Mouse (Mus musculus): ENCODE results near the gene Cntfr. TPM values are rescaled to one million over a fixed set of nuclear protein-coding genes. Genes with fewer than 3 reads are reported as not detected.

Cntfr gene
- total RNA-seq, 1 experiment: 17.0 TPM

GRCm38 (mm10) chr4:41662723-41663122 is 34.2 kb downstream of the Cntfr start:
- H3K36me3 ChIP-seq (ENCODE audit: control insufficient read depth, insufficient read depth, low read length, poor library complexity, severe bottlenecking): no peaks in the 10 kb centered on the region; the same call in none of the 2 replicates
- no peaks in the 10 kb centered on the region for H3K9me3 ChIP-seq (ENCODE audit: control insufficient read depth, insufficient read depth, low read depth, low read length)
- no peak overlapping the region for H3K9ac ChIP-seq (ENCODE audit: insufficient read depth, low read depth, low read length, poor library complexity, severe bottlenecking)
- DNase-seq (ENCODE audit: low read depth, low spot score): no peak
- H3K4me3 ChIP-seq (ENCODE audit: insufficient read depth in 1 of 2, low read depth in 1 of 2, low read length in 2 of 2, poor library complexity in 1 of 2, severe bottlenecking in 1 of 2): no peak overlapping the region
- peaks cover 5 to 46% of the 10 kb centered on the region in 2 experiments; a peak in 3 of 4 replicates for H3K4me1 ChIP-seq (ENCODE audit: control insufficient read depth in 2 of 2, insufficient read depth in 2 of 2, low read length in 2 of 2, poor library complexity in 1 of 2)
- in situ Hi-C loops (cut with MboI; ENCODE audit: low sequenced_read_pairs in 2 of 2, unreplicated experiment in 2 of 2): no loop called here
- TF ChIP-seq ZC3H11A (IDR thresholded peaks at IDR 0.05; ENCODE audit: borderline replicate concordance, low read depth, low read length) (no peak), ZNF384 (IDR thresholded peaks at IDR 0.05; ENCODE audit: low read depth, low read length) (no peak), HCFC1 (IDR thresholded peaks at IDR 0.05; ENCODE audit: borderline replicate concordance, insufficient read depth, low read length) (no peak), CHD2 (IDR thresholded peaks at IDR 0.05; ENCODE audit: low read depth, low read length) (no peak), MAFK (IDR thresholded peaks at IDR 0.05; ENCODE audit: insufficient read depth, low read depth, low read length) (no peak)
- no peak overlapping the region for H3K27ac ChIP-seq (ENCODE audit: insufficient read depth, low read depth, low read length, poor library complexity, severe bottlenecking)

- no peak overlapping the region for H3K27ac ChIP-seq (ENCODE audit: insufficient read depth, low read depth, low read length, poor library complexity, severe bottlenecking)
- H3K9ac ChIP-seq (ENCODE audit: insufficient read depth, low read depth, low read length, poor library complexity, severe bottlenecking): no peak overlapping the region
- peaks cover 5 to 45% of the 10 kb centered on the region in 2 experiments; a peak in 3 of 4 replicates for H3K4me1 ChIP-seq (ENCODE audit: control insufficient read depth in 2 of 2, insufficient read depth in 2 of 2, low read length in 2 of 2, poor library complexity in 1 of 2)
- H3K9me3 ChIP-seq (ENCODE audit: control insufficient read depth, insufficient read depth, low read depth, low read length): no peaks in the 10 kb centered on the region
- H3K4me3 ChIP-seq (ENCODE audit: insufficient read depth in 1 of 2, low read depth in 1 of 2, low read length in 2 of 2, poor library complexity in 1 of 2, severe bottlenecking in 1 of 2): no peak overlapping the region
- TF ChIP-seq HCFC1 (IDR thresholded peaks at IDR 0.05; ENCODE audit: borderline replicate concordance, insufficient read depth, low read length): no peak
- TF ChIP-seq ZNF384 (IDR thresholded peaks at IDR 0.05; ENCODE audit: low read depth, low read length): no peak
- no peak for TF ChIP-seq MAFK (IDR thresholded peaks at IDR 0.05; ENCODE audit: insufficient read depth, low read depth, low read length)
- in situ Hi-C loops (cut with MboI; ENCODE audit: low sequenced_read_pairs in 2 of 2, unreplicated experiment in 2 of 2): no loop called here
- no peak for DNase-seq (ENCODE audit: low read depth, low spot score)
- H3K36me3 ChIP-seq (ENCODE audit: control insufficient read depth, insufficient read depth, low read length, poor library complexity, severe bottlenecking): no peaks in the 10 kb centered on the region; the same call in none of the 2 replicates
Measured at GRCm38 (mm10) chr4:41660851-41661430, 35.9 kb downstream of the Cntfr start.

GRCm38 (mm10) chr4:41659556-41659955 is 37.3 kb downstream of the Cntfr start:
- H3K27ac ChIP-seq (ENCODE audit: insufficient read depth, low read depth, low read length, poor library complexity, severe bottlenecking): no peak overlapping the region
- H3K36me3 ChIP-seq (ENCODE audit: control insufficient read depth, insufficient read depth, low read length, poor library complexity, severe bottlenecking): no peaks in the 10 kb centered on the region; the same call in none of the 2 replicates
- no peaks in the 10 kb centered on the region for H3K9me3 ChIP-seq (ENCODE audit: control insufficient read depth, insufficient read depth, low read depth, low read length)
- no peak for DNase-seq (ENCODE audit: low read depth, low spot score)
- in situ Hi-C loops (cut with MboI; ENCODE audit: low sequenced_read_pairs in 2 of 2, unreplicated experiment in 2 of 2): no loop called here
- peaks cover 2 to 33% of the 10 kb centered on the region in 2 experiments; a peak in 3 of 4 replicates for H3K4me1 ChIP-seq (ENCODE audit: control insufficient read depth in 2 of 2, insufficient read depth in 2 of 2, low read length in 2 of 2, poor library complexity in 1 of 2)
- TF ChIP-seq ZC3H11A (IDR thresholded peaks at IDR 0.05; ENCODE audit: borderline replicate concordance, low read depth, low read length): no peak
- no peak for TF ChIP-seq MAFK (IDR thresholded peaks at IDR 0.05; ENCODE audit: insufficient read depth, low read depth, low read length)
- H3K4me3 ChIP-seq (ENCODE audit: insufficient read depth in 1 of 2, low read depth in 1 of 2, low read length in 2 of 2, poor library complexity in 1 of 2, severe bottlenecking in 1 of 2): no peak overlapping the region
- H3K9ac ChIP-seq (ENCODE audit: insufficient read depth, low read depth, low read length, poor library complexity, severe bottlenecking): no peak overlapping the region

- Histone ChIP-seq H3K9me3 (ENCODE audit: control insufficient read depth, insufficient read depth, low read depth, low read length) (no peaks in the 10 kb centered on the region), H3K4me3 (ENCODE audit: insufficient read depth in 1 of 2, low read depth in 1 of 2, low read length in 2 of 2, poor library complexity in 1 of 2, severe bottlenecking in 1 of 2) (0 out of 4 replicates have a peak overlapping the region, but pooled peaks of 1 of the 2 experiments have one; percentile 5), H3K9ac (ENCODE audit: insufficient read depth, low read depth, low read length, poor library complexity, severe bottlenecking) (no peak overlapping the region), H3K27ac (ENCODE audit: insufficient read depth, low read depth, low read length, poor library complexity, severe bottlenecking) (no peak overlapping the region), H3K36me3 (ENCODE audit: control insufficient read depth, insufficient read depth, low read length, poor library complexity, severe bottlenecking) (no peaks in the 10 kb centered on the region; the same call in none of the 2 replicates), H3K4me1 (ENCODE audit: control insufficient read depth in 2 of 2, insufficient read depth in 2 of 2, low read length in 2 of 2, poor library complexity in 1 of 2) (peaks cover 2 to 28% of the 10 kb centered on the region in 2 experiments; a peak in 2 of 4 replicates)
- DNase-seq (ENCODE audit: low read depth, low spot score): no peak
- in situ Hi-C loops (cut with MboI; ENCODE audit: low sequenced_read_pairs in 2 of 2, unreplicated experiment in 2 of 2): no loop called here
- TF ChIP-seq ZNF384 (IDR thresholded peaks at IDR 0.05; ENCODE audit: low read depth, low read length) (no peak), CHD2 (IDR thresholded peaks at IDR 0.05; ENCODE audit: low read depth, low read length) (no peak), HCFC1 (IDR thresholded peaks at IDR 0.05; ENCODE audit: borderline replicate concordance, insufficient read depth, low read length) (no peak), MAFK (IDR thresholded peaks at IDR 0.05; ENCODE audit: insufficient read depth, low read depth, low read length) (no peak), ZC3H11A (IDR thresholded peaks at IDR 0.05; ENCODE audit: borderline replicate concordance, low read depth, low read length) (no peak)
Measured at GRCm38 (mm10) chr4:41658566-41659384, 38.1 kb downstream of the Cntfr start.
